Mouse (Mus musculus): ENCODE results near the gene Ceacam19.
A peak's percentile ranks its signal among the peaks of the same experiment; 100 is the strongest.

GRCm38 (mm10) chr7:19910421-19911291, 22.9 kb upstream of the Ceacam19 start:
- TF ChIP-seq TAL1 (conservative IDR thresholded peaks at IDR 0.05; ENCODE audit: low read depth, low read length): no peak
- no peak for TF ChIP-seq GATA1 (IDR thresholded peaks at IDR 0.05; ENCODE audit: borderline replicate concordance, low read length)
- TF ChIP-seq CTCF (IDR thresholded peaks at IDR 0.05; ENCODE audit: low read depth, low read length): peak; percentile 90
